Mouse (Mus musculus) erythroblast, embryonic 14.5 days (primary cell): ENCODE data around the gene Runx2. TPM values are rescaled to one million over a fixed set of nuclear protein-coding genes. Genes with fewer than 3 reads are reported as not detected.

Experiments used
- H3K27me3 ChIP-seq: 2 replicates; pipeline ENCODE4 v1.6.1; 2012; ENCODE audit warnings: inconsistent platforms; ENCODE audit not compliant: control insufficient read depth
- H3K36me3 ChIP-seq: 2 replicates; pipeline ENCODE4 v1.6.1; 2012; ENCODE audit warnings: mild to moderate bottlenecking, inconsistent platforms; ENCODE audit not compliant: control insufficient read depth
- H3K4me1 ChIP-seq: 2 replicates; pipeline ENCODE4 v1.6.1; 2012; ENCODE audit warnings: inconsistent platforms; ENCODE audit not compliant: control insufficient read depth
- H3K4me3 ChIP-seq: replicated peaks from 2 replicates; pipeline ENCODE3; 2012; ENCODE audit warnings: moderate library complexity, mild to moderate bottlenecking, inconsistent platforms
- H3K9me3 ChIP-seq: 2 replicates; pipeline ENCODE4 v1.6.1; 2012; ENCODE audit warnings: low read length, inconsistent platforms, mixed read lengths; ENCODE audit not compliant: control insufficient read depth
- GATA1 ChIP-seq: IDR thresholded peaks from 2 replicates; pipeline ENCODE4 v1.6.1; 2012; ENCODE audit warnings: low read length, inconsistent platforms, mixed read lengths
- TAL1 ChIP-seq: IDR thresholded peaks from 3 replicates; pipeline ENCODE4 v1.6.1; 2012; ENCODE audit warnings: low read length, inconsistent platforms, mixed read lengths
- polyA plus RNA-seq: library from polyadenylated mRNA; stranded (reverse); fragments of >175 nt; gene quantifications from 2 replicates; pipeline ENCODE4 v1.2.3, GENCODE M21; 2012

The Runx2 gene
- polyA plus RNA-seq: 0.05 TPM in 1 of 2 replicates, not detected in the other

- no peak for TF ChIP-seq GATA1
- TF ChIP-seq TAL1: no peak
- Histone ChIP-seq H3K4me3 (no peak within 1 kb of the TSS), H3K27me3 (peaks cover 9% of the 10 kb centered on the region), H3K36me3 (no peaks in the 10 kb centered on the region), H3K9me3 (no peaks in the 10 kb centered on the region), H3K4me1 (no peaks in the 10 kb centered on the region)
Measured at GRCm38 (mm10) chr17:44814508-44815175, at the start of gene Runx2. TSS of gene Runx2 (minus strand) at chr17:44814797.

GRCm38 (mm10) chr17:44863165-44863564 lies 48.6 kb upstream of the Runx2 start:
- Histone ChIP-seq H3K9me3 (no peaks in the 10 kb centered on the region), H3K36me3 (no peaks in the 10 kb centered on the region), H3K27me3 (no peaks in the 10 kb centered on the region), H3K4me3 (no peak overlapping the region), H3K4me1 (no peaks in the 10 kb centered on the region)
- TF ChIP-seq TAL1 (no peak), GATA1 (no peak)

DNA sequence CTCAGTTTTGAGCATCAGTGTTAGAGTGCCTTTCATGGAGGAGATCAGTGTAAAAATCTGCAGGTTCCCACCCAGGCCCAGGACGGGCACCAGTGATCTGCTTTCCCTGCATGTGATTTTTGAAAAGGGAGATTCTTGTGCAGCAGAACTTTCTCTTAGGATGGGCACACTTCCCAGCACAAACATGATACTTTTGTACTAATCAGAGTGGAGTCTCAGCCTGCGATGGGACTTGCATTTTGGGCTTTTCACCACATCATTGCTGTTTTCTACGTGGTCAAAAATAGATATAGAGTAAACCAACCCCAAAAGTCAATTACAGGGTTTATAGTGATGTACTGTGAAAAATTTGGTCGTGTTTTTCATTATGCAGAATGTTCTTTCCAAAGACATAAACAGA lies 27.6 kb upstream of the Runx2 start:
- Histone ChIP-seq H3K4me1 (no peaks in the 10 kb centered on the region), H3K36me3 (no peaks in the 10 kb centered on the region), H3K9me3 (no peaks in the 10 kb centered on the region), H3K27me3 (no peaks in the 10 kb centered on the region), H3K4me3 (no peak overlapping the region)
- TF ChIP-seq TAL1 (no peak), GATA1 (no peak)

DNA sequence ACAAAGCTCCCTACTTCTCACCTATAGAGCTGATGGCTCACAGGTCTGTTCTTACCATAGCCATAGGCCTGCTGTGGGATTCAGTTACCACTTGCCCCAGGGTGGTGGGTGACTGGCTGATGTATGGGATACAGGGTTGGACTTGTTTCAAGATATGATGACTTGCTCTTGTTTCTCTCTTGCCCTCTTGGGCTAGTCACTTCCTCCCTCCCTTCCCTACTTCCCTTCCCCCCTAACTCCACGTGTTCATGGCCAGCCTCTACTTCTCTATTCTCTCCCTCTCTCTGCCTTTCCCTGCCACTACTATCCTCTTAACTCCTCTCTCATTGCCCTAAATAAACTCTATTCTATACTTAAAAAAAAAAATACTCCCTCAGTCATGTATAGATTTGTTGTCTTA lies 16.6 kb upstream of the Runx2 start:
- Histone ChIP-seq H3K36me3 (no peaks in the 10 kb centered on the region), H3K4me3 (no peak overlapping the region), H3K27me3 (no peaks in the 10 kb centered on the region), H3K4me1 (peaks cover 50% of the 10 kb centered on the region), H3K9me3 (no peaks in the 10 kb centered on the region)
- TF ChIP-seq GATA1 (no peak), TAL1 (no peak)

DNA sequence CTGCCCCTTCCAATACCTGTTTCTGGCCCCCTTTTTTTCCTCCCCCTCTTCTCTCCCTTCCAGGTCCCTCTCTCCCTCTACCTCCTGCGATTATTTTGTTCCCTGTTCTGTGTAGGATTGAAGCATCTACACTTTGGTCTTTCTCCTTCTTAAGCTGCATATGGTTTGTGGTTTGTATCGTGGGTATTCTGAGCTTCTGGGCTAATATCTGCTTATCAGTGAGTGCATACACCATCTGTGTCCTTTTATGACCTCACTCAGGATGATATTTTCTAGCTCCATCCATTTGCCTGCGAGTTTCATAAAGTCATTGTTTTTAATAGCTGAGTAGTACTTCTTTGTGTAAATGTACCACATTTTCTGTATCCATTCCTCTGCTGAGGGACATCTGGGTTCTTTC lies 15.0 kb upstream of the Runx2 start:
- TF ChIP-seq GATA1 (peak; percentile 51; the same call in 1 of the 2 replicates), TAL1 (no peak)
- Histone ChIP-seq H3K4me3 (no peak overlapping the region), H3K4me1 (peaks cover 56% of the 10 kb centered on the region), H3K36me3 (no peaks in the 10 kb centered on the region), H3K27me3 (no peaks in the 10 kb centered on the region), H3K9me3 (no peaks in the 10 kb centered on the region)

DNA sequence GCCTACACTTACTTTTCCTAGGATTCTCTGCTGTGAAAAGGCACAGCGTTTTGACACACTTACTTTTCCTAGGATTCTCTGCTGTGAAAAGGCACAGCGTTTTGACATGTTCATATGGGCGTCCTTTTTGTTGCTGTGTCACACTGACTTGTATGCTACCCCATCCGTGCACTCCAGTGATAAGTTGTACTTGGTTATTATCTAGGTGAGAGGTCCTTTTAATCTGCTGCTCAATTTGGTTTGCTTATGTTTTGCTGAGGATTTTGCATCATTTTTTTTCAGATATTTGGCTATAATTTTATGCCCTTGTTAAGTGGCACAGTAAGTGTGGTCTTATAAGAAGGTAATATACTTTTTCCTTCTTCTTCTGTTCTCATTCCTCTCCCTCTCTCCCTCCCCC lies 13.4 kb upstream of the Runx2 start:
- Histone ChIP-seq H3K9me3 (no peaks in the 10 kb centered on the region), H3K27me3 (no peaks in the 10 kb centered on the region), H3K4me3 (peak overlapping the region; percentile 44), H3K4me1 (peaks cover 53% of the 10 kb centered on the region), H3K36me3 (no peaks in the 10 kb centered on the region)
- TF ChIP-seq TAL1: peak; percentile 55
- peak; percentile 49 for TF ChIP-seq GATA1

- H3K27me3 ChIP-seq: no peaks in the 10 kb centered on the region
- no peak for TF ChIP-seq GATA1
- TF ChIP-seq TAL1: no peak
- peaks cover 45% of the 10 kb centered on the region for H3K4me1 ChIP-seq
- no peaks in the 10 kb centered on the region for H3K36me3 ChIP-seq
- no peaks in the 10 kb centered on the region for H3K9me3 ChIP-seq
- H3K4me3 ChIP-seq: no peak overlapping the region
Measured at GRCm38 (mm10) chr17:44827124-44827523, 12.5 kb upstream of the Runx2 start.

DNA sequence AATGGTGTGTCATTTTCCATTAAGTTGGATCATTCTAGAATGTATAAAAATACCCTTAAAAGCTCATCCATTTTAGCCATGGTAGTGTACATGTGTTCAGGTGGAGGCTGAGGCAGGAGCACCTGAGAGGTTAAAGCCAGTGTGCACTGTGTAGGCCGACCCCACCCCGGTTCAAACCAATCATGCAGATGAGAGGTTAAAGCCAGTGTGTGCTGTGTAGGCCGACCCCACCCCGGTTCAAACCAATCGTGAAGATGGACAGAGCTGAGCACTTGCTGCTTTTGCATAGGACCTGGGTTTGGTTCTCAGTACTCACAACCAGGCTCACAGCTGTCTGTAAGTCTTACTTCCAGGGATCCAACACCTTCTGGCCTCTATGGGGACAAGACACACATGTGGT lies 7.3 kb upstream of the Runx2 start:
- Histone ChIP-seq H3K4me3 (no peak overlapping the region), H3K9me3 (no peaks in the 10 kb centered on the region), H3K4me1 (peaks cover 16% of the 10 kb centered on the region), H3K36me3 (no peaks in the 10 kb centered on the region), H3K27me3 (no peaks in the 10 kb centered on the region)
- TF ChIP-seq GATA1 (no peak), TAL1 (no peak)

GRCm38 (mm10) chr17:44819816-44820215 lies 5.2 kb upstream of the Runx2 start:
- H3K4me1 ChIP-seq: peaks cover 3% of the 10 kb centered on the region; the same call in 1 of the 2 replicates
- H3K27me3 ChIP-seq: peaks cover 4% of the 10 kb centered on the region
- H3K36me3 ChIP-seq: no peaks in the 10 kb centered on the region
- TF ChIP-seq GATA1: no peak
- no peak for TF ChIP-seq TAL1
- H3K4me3 ChIP-seq: no peak overlapping the region
- no peaks in the 10 kb centered on the region for H3K9me3 ChIP-seq

GRCm38 (mm10) chr17:44818825-44819224 lies 4.2 kb upstream of the Runx2 start:
- H3K4me1 ChIP-seq: peaks cover 3% of the 10 kb centered on the region; the same call in 1 of the 2 replicates
- H3K36me3 ChIP-seq: no peaks in the 10 kb centered on the region
- H3K27me3 ChIP-seq: peaks cover 9% of the 10 kb centered on the region
- no peaks in the 10 kb centered on the region for H3K9me3 ChIP-seq
- no peak overlapping the region for H3K4me3 ChIP-seq
- TF ChIP-seq GATA1: no peak
- TF ChIP-seq TAL1: no peak
